Mouse (Mus musculus) CD8-positive naive resting alpha-beta T cell, adult 57 days (primary cell): ENCODE measurements around the gene Trnt1. TPM values are rescaled to one million over a fixed set of nuclear protein-coding genes. Genes with fewer than 3 reads are reported as not detected.

Source experiments
- total RNA-seq: library from RNA; stranded (reverse); gene quantifications from one replicate; pipeline ENCODE4 v1.2.4, GENCODE M21; 2023

Gene Trnt1
- total RNA-seq = 82.3 TPM

GRCm38 (mm10) chr6:106768640-106769289 is at the start of gene Trnt1:
Gene Trnt1, plus strand, starts transcription at chr6:106769120.

GRCm38 (mm10) chr6:106748887-106749388 is 20.0 kb upstream of the Trnt1 start, which contains the start of gene Il5ra:
Gene Il5ra, minus strand, starts transcription at chr6:106749037.

GRCm38 (mm10) chr6:106799333-106800226 is 30.7 kb downstream of the Trnt1 start, which contains the start of gene Crbn:
Gene Crbn, minus strand, starts transcription at chr6:106800077.

Other genes starting within 250 kb of the Trnt1 start
- 3.2 TPM for gene Il5ra, start 20.1 kb upstream of the Trnt1 start, total RNA-seq
- gene Crbn, start 31.0 kb downstream of the Trnt1 start, total RNA-seq = 78.3 TPM